Mouse (Mus musculus) R1 (cell line): ENCODE results near the gene Hoxa9.

Experiments
- DNase-seq: peaks from one replicate; pipeline ENCODE4 v3.0.0-alpha.2; 2018; ENCODE audit warnings: low read depth, low spot score

Gene Hoxa9

GRCm38 (mm10) chr6:52230516-52231165 lies at the start of gene Hoxa9:
Gene Hoxa9 (minus strand): TSS chr6:52231089.
- peak; percentile 21 for DNase-seq

GRCm38 (mm10) chr6:52276920-52277319 lies 46.0 kb upstream of the Hoxa9 start:
- no peak for DNase-seq

- DNase-seq, result no peak
Observed at GRCm38 (mm10) chr6:52276382-52276781, 45.5 kb upstream of the Hoxa9 start.

- DNase-seq, result no peak
Observed at GRCm38 (mm10) chr6:52275563-52276280, 44.8 kb upstream of the Hoxa9 start.

GRCm38 (mm10) chr6:52274576-52274975 lies 43.7 kb upstream of the Hoxa9 start:
- DNase-seq, result no peak

GRCm38 (mm10) chr6:52273656-52274280 lies 42.9 kb upstream of the Hoxa9 start:
- DNase-seq, result no peak

- no peak for DNase-seq
Observed at GRCm38 (mm10) chr6:52272766-52273655, 42.1 kb upstream of the Hoxa9 start.

GRCm38 (mm10) chr6:52270494-52271480 lies 39.9 kb upstream of the Hoxa9 start:
- peak; percentile 69 for DNase-seq

GRCm38 (mm10) chr6:52268756-52269155 lies 37.9 kb upstream of the Hoxa9 start:
- no peak for DNase-seq

GRCm38 (mm10) chr6:52268341-52268740 lies 37.5 kb upstream of the Hoxa9 start:
- no peak for DNase-seq

- no peak for DNase-seq
Observed at GRCm38 (mm10) chr6:52267691-52268090, 36.8 kb upstream of the Hoxa9 start.

- DNase-seq, result no peak
Observed at GRCm38 (mm10) chr6:52267221-52267620, 36.3 kb upstream of the Hoxa9 start.

- no peak for DNase-seq
Observed at GRCm38 (mm10) chr6:52266666-52266985, 35.7 kb upstream of the Hoxa9 start.

GRCm38 (mm10) chr6:52265913-52266665 lies 35.2 kb upstream of the Hoxa9 start:
- no peak for DNase-seq

- DNase-seq, result no peak
Observed at GRCm38 (mm10) chr6:52265306-52265912, 34.5 kb upstream of the Hoxa9 start.

- DNase-seq, result no peak
Observed at GRCm38 (mm10) chr6:52264106-52264790, 33.4 kb upstream of the Hoxa9 start.

GRCm38 (mm10) chr6:52263321-52263585 lies 32.4 kb upstream of the Hoxa9 start:
- no peak for DNase-seq

GRCm38 (mm10) chr6:52262463-52263320 lies 31.8 kb upstream of the Hoxa9 start:
- peak; percentile 25 for DNase-seq
